Comparison of ENCODE assay signal across 8 mouse cellular contexts in genomic region chr2:25055409-25056155, GRCm38 (mm10). TPM values are rescaled to one million over a fixed set of nuclear protein-coding genes. Genes with fewer than 3 reads are reported as not detected.
A peak's percentile ranks its signal among the peaks of the same experiment; 100 is the strongest.
DNase-seq lines count a peak whose midpoint lies in the region; ATAC-seq and TF ChIP-seq lines count a peak whose summit lies in the region.

No protein-coding gene starts in this region.

- peak overlapping the region; percentile 82 for H3K4me3 ChIP-seq in lung, embryonic 14.5 days (ENCODE audit: low read depth, low read length)
- H3K4me3 ChIP-seq in intestine, embryonic 15.5 days (replicated peaks) = peak overlapping the region; percentile 82; the same call in 1 of the 2 replicates
- peak overlapping the region; percentile 59 for H3K4me3 ChIP-seq in neural tube, embryonic 13.5 days

- WGBS in lung, embryonic 14.5 days = 87% methylated on average over 21 of the region's 21 CpGs
- 87% methylated on average over 21 of the region's 21 CpGs for WGBS in intestine, embryonic 15.5 days
- WGBS in neural tube, embryonic 13.5 days = 90% methylated on average over 21 of the region's 21 CpGs

- no peak for TF ChIP-seq CTCF in lung, embryonic 14.5 days (IDR thresholded peaks at IDR 0.05; ENCODE audit: low read depth)

- peak; percentile 28 for DNase-seq in cerebellum, adult 11-12 months
- DNase-seq in cerebellum, adult 11 months = no peak
- no peak for DNase-seq in lung, embryonic 14.5 days
- no peak for DNase-seq in lung, postnatal 14 days
- DNase-seq in urinary bladder, adult 18-20 months (ENCODE audit: low spot score in 2 of 2) = no peak
- DNase-seq in lung, postnatal 10 days = no peak

- peaks cover 5% of the 10 kb centered on the region for H3K4me1 ChIP-seq in lung, embryonic 14.5 days (ENCODE audit: insufficient read depth)
- H3K4me1 ChIP-seq in intestine, embryonic 15.5 days (replicated peaks) = peaks cover 15% of the 10 kb centered on the region
- peaks cover 26% of the 10 kb centered on the region for H3K4me1 ChIP-seq in neural tube, embryonic 13.5 days (replicated peaks)

- H3K36me3 ChIP-seq in lung, embryonic 14.5 days (ENCODE audit: insufficient read depth) = peaks cover 39% of the 10 kb centered on the region
- H3K36me3 ChIP-seq in intestine, embryonic 15.5 days = 0 out of 2 replicates have a peak, but pooled peaks cover 5% of the 10 kb centered on the region
- peaks cover 48% of the 10 kb centered on the region for H3K36me3 ChIP-seq in neural tube, embryonic 13.5 days

- no peak overlapping the region for H3K27ac ChIP-seq in lung, embryonic 14.5 days (ENCODE audit: low read depth)
- no peak overlapping the region for H3K27ac ChIP-seq in intestine, embryonic 15.5 days
- no peak overlapping the region for H3K27ac ChIP-seq in neural tube, embryonic 13.5 days (replicated peaks)

- H3K9me3 ChIP-seq in lung, embryonic 14.5 days (ENCODE audit: low read depth, low read length) = no peaks in the 10 kb centered on the region
- no peaks in the 10 kb centered on the region for H3K9me3 ChIP-seq in intestine, embryonic 15.5 days
- H3K9me3 ChIP-seq in neural tube, embryonic 13.5 days = no peaks in the 10 kb centered on the region

- no peak for ATAC-seq in lung, embryonic 14.5 days (ENCODE audit: insufficient read depth)
- no peak for ATAC-seq in intestine, embryonic 15.5 days
- ATAC-seq in neural tube, embryonic 13.5 days (ENCODE audit: low read depth) = 0 out of 2 replicates have a peak, but pooled peaks have one; percentile 4

- H3K4me2 ChIP-seq in lung, embryonic 14.5 days = peak overlapping the region; percentile 85
- H3K4me2 ChIP-seq in intestine, embryonic 15.5 days (replicated peaks) = peak overlapping the region; percentile 73
- H3K4me2 ChIP-seq in neural tube, embryonic 13.5 days = peak overlapping the region; percentile 83

- no peaks in the 10 kb centered on the region for H3K27me3 ChIP-seq in lung, embryonic 14.5 days (ENCODE audit: insufficient read depth, low read length)
- H3K27me3 ChIP-seq in intestine, embryonic 15.5 days (replicated peaks) = no peaks in the 10 kb centered on the region
- H3K27me3 ChIP-seq in neural tube, embryonic 13.5 days = no peaks in the 10 kb centered on the region

- H3K9ac ChIP-seq in lung, embryonic 14.5 days = peak overlapping the region; percentile 86; the same call in 1 of the 2 replicates
- H3K9ac ChIP-seq in intestine, embryonic 15.5 days = peak overlapping the region; percentile 75; the same call in 1 of the 2 replicates
- peak overlapping the region; percentile 77 for H3K9ac ChIP-seq in neural tube, embryonic 13.5 days

RNA-seq across cellular contexts. Expression of gene Nsmf, which starts 1.4 kb away (rescaled TPM):
- 59.9 and 67.8 TPM in 2 replicates for polyA plus RNA-seq in lung, embryonic 14.5 days (2014; fragmentation: Nextera tagmentation; extraction: Ambion mirVana)
- 48.8 and 50.6 TPM in 2 replicates for polyA plus RNA-seq in intestine, embryonic 15.5 days (2015; fragmentation: Nextera tagmentation; extraction: Ambion mirVana)
- 125 and 134 TPM in 2 replicates for polyA plus RNA-seq in neural tube, embryonic 13.5 days (2015; fragmentation: Nextera tagmentation; extraction: Ambion mirVana)

RNA-seq across cellular contexts. Expression of gene Entpd8, which starts 24.5 kb away (rescaled TPM):
- polyA plus RNA-seq in lung, embryonic 14.5 days (2014; fragmentation: Nextera tagmentation; extraction: Ambion mirVana) = not detected in 2 replicates
- polyA plus RNA-seq in intestine, embryonic 15.5 days (2015; fragmentation: Nextera tagmentation; extraction: Ambion mirVana) = 8.9 and 11.7 TPM in 2 replicates
- not detected in 2 replicates for polyA plus RNA-seq in neural tube, embryonic 13.5 days (2015; fragmentation: Nextera tagmentation; extraction: Ambion mirVana)

RNA-seq across cellular contexts. Expression of gene Noxa1, which starts 39.4 kb away (rescaled TPM):
- polyA plus RNA-seq in lung, embryonic 14.5 days (2014; fragmentation: Nextera tagmentation; extraction: Ambion mirVana) = 0.41 and 0.68 TPM in 2 replicates
- 5.6 and 10.0 TPM in 2 replicates for polyA plus RNA-seq in intestine, embryonic 15.5 days (2015; fragmentation: Nextera tagmentation; extraction: Ambion mirVana)
- polyA plus RNA-seq in neural tube, embryonic 13.5 days (2015; fragmentation: Nextera tagmentation; extraction: Ambion mirVana) = not detected in 2 replicates
